Mouse (Mus musculus): ENCODE results near the gene Nppc.
A peak's percentile ranks its signal among the peaks of the same experiment; 100 is the strongest.

The Nppc gene

DNA sequence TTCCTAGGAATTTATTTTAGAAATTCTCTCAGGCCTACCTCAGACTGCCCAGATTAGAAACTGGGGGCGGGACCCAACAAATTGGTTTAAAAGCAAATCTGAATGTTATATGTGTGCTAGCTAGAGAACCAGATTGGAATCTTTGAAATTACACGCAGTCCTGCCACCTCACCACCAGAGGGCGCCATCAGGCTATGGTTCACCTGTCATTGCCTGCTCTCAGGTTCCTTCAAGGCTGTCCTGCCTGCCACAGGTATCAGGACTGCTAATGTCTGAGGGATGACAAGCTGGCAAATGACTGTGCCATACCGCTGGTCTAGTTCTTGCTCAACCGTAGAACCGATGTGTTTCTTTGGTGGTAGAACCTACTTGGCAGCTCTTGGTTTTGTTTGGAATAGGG, 20.1 kb downstream of the Nppc start:
- DNase-seq = peak; percentile 56 to 62

DNA sequence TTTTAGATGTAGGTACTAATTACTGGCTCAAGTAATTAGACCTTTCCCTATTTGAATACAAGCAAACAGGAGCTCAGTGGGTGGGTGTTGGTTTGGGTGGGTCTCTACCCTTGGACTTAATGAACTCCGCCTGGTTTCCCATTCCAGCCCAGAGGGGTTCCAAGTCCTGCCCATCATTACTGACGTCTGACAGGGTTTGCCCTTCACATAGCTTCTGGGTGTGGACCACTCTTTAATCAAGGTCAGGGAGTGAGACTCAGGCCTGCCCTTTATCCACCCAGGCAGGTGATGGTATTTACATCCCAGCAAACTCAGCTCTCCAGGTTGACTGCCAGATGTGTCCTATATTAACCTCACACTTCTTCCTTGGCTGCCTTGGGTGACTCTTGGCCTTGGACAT, 22.9 kb downstream of the Nppc start:
- DNase-seq = no peak

GRCm38 (mm10) chr1:86643101-86643809, 27.1 kb downstream of the Nppc start:
- peak; percentile 24 to 34 for DNase-seq

GRCm38 (mm10) chr1:86634751-86635359, 35.5 kb downstream of the Nppc start:
- no peak for DNase-seq

- DNase-seq = no peak
Observed at GRCm38 (mm10) chr1:86633840-86634750, 36.3 kb downstream of the Nppc start.

GRCm38 (mm10) chr1:86633434-86633833, 36.9 kb downstream of the Nppc start:
- no peak for DNase-seq

DNA sequence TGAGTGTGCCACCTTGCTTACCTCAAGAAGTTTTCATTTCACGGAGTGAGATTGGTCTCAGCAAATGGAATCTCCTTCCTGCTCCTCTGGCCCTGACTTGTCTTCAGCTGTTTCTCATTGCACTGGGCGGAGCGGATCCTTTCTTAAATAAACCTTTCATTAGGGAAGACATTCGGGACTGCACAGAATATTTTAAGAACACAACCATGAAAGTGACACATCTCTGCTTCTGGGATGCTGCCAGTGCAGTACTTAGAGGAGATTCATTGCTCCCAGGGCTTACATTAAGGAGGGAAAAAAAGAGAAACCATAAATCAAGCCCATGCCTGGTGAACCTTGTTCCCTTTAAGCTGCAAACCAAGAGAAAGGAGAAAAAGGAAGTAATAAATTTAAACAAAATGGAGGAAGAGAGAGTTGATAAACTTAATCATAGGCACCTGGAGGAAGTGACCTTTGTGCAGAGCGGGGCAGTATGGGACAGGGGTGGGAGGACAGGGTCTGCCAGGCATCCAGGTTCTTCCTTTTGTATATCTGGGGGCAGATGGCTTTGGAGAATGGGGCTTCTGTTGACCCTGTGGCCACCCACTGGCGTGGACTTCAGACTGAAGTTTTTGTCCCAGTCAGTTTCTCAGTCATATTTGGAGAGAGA, 37.5 kb downstream of the Nppc start:
- DNase-seq = no peak

- DNase-seq = no peak
Observed at GRCm38 (mm10) chr1:86630527-86630926, 39.8 kb downstream of the Nppc start.

DNA sequence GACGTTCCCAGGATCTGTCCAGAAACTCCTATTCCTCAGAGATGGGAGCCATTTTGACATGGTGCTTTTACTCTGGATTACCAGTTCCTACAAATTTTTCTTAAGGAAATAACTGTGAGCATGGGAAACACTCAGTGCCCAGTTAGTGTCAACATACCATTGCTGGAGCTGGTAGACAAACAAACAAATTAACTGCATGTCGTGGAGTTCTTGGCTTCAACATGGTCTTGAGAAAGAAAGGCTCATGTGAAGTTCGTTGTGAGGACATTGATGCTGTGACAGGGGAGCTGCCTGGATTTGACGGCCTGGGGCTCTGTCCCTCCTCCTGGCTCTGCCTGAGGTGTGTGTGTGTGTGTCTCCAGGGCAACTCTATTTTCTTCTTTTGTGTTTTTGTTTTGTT, 40.4 kb downstream of the Nppc start:
- DNase-seq = no peak

GRCm38 (mm10) chr1:86628270-86628669, 42.1 kb downstream of the Nppc start:
- DNase-seq = no peak

GRCm38 (mm10) chr1:86623001-86624000, 47.1 kb downstream of the Nppc start:
- no peak for DNase-seq

DNA sequence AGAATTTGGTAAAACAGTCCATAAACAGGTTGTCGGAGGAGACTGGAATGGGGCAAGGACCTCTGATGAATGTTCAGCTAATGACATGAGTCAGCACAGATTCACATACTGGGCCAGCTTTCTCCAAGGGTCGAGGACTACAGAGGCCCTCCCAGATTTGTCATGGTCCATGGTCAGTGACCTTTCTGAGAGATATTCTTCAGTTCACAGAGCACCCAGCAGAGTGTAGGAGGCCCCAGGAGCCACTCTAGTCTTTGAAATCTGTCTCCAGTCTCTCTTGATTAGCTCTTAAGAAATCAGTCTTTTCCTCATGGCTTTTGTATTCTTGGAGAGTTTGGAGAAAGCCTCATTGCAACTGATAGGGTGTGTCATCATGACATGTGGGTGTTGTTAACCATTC, 48.1 kb downstream of the Nppc start:
- DNase-seq = no peak

DNA sequence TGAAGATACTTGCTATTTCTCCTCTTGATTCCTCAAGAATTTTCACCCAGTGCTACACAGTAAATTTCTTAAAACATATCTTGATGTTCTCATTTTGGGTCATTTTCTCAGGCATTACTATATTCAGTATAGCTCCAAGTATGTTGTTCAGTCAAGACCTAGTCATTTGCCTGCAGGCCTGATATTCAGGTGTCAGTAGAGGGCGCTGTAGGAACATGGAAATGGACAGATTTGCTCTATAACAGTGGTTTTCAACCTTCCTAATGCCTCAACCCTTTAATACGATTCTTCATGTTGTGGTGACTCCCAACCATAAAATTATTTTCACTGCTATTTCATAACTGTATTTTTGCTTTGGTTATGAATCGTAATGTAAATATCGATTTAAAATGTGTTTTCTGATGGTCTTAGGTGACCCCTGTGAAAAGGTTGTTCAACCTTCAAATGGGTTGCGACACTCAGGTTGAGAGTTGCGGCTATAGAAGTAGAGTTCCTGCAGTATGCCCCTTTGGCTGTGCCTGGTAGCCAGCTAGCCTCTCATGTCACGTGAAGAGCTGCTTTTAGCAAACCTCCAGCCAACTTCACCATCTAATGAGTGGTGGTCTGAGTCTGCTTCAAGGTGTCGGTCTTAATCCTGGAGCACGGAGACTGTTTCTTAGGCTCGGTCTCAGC, 51.8 kb downstream of the Nppc start:
- peak; percentile 24 to 44 for DNase-seq

All from thymus, postnatal 36 days (tissue).